Comparison of ENCODE assay signal across 8 mouse cellular contexts in the genomic region with DNA sequence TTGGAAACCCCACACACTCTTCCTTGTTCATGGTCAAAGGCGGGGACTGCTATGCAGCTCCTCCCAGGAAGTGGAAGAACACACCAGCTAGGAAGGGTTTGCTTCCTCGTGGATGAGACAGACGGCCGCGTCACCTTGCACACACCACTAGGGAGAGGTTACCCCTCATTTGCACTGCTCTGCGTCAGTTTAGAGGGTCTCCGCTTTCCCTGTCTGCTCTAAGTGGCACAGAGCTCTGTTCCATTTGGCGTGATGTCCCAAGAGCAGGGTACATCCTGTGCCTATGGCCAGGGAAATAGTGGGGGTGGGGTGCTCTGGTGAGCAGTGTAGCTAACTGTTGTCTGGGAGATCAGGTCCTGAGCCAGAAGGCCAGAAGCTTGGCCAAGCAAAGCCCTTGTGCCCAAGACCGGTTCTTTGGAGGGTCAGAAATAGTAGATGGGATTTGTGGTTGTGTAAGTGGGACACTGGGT. TPM values are rescaled to one million over a fixed set of nuclear protein-coding genes. Genes with fewer than 3 reads are reported as not detected.
DNase-seq lines count a peak whose midpoint lies in the region; ATAC-seq and TF ChIP-seq lines count a peak whose summit lies in the region.

No protein-coding gene starts in this region.

- TF ChIP-seq CTCF in ES-Bruce4 (IDR thresholded peaks at IDR 0.05; ENCODE audit: low read depth, low read length): no peak
- peak; percentile 21; the same call in 1 of the 2 replicates for TF ChIP-seq CTCF in olfactory bulb, adult 2 months (IDR thresholded peaks at IDR 0.05; ENCODE audit: insufficient read depth, low read depth, low read length)

- H3K9me3 ChIP-seq in ES-Bruce4 (replicated peaks; ENCODE audit: control insufficient read depth, insufficient read depth, low read length, poor library complexity, severe bottlenecking): no peaks in the 10 kb centered on the region
- no peaks in the 10 kb centered on the region for H3K9me3 ChIP-seq in forebrain, embryonic 16.5 days (ENCODE audit: control insufficient read depth, low read length)
- no peaks in the 10 kb centered on the region for H3K9me3 ChIP-seq in limb, embryonic 10.5 days (replicated peaks)

- H3K9ac ChIP-seq in ES-Bruce4 (ENCODE audit: low read depth, poor library complexity, severe bottlenecking): 0 out of 2 replicates have a peak overlapping the region, but pooled peaks have one; percentile 7
- 0 out of 2 replicates have a peak overlapping the region, but pooled peaks have one; percentile 29 for H3K9ac ChIP-seq in forebrain, embryonic 16.5 days (replicated peaks; ENCODE audit: low read depth, low read length)

- DNase-seq in gastrocnemius, postnatal 10 days: peak; percentile 5
- DNase-seq in gastrocnemius, adult 8-10 months (ENCODE audit: low spot score in 2 of 2): no peak
- DNase-seq in limb, embryonic 10.5 days (ENCODE audit: low spot score): no peak
- no peak for DNase-seq in adrenal gland, adult 8-10 months
- DNase-seq in left cerebral cortex, adult 18-20 months (ENCODE audit: low spot score in 2 of 2): no peak

- peaks cover 6% of the 10 kb centered on the region for H3K4me1 ChIP-seq in ES-Bruce4 (ENCODE audit: control insufficient read depth, insufficient read depth, low read length)
- H3K4me1 ChIP-seq in forebrain, embryonic 16.5 days (replicated peaks; ENCODE audit: control insufficient read depth, insufficient read depth, low read length): peaks cover 53% of the 10 kb centered on the region
- H3K4me1 ChIP-seq in limb, embryonic 10.5 days: peaks cover 50% of the 10 kb centered on the region
- peaks cover 49% of the 10 kb centered on the region for H3K4me1 ChIP-seq in olfactory bulb, adult 2 months (ENCODE audit: control insufficient read depth, insufficient read depth, low read length)

- H3K27ac ChIP-seq in ES-Bruce4 (ENCODE audit: insufficient read depth, low read length): peak overlapping the region; percentile 1; the same call in 1 of the 2 replicates
- no peak overlapping the region for H3K27ac ChIP-seq in forebrain, embryonic 16.5 days (ENCODE audit: low read length)
- H3K27ac ChIP-seq in limb, embryonic 10.5 days: peak overlapping the region; percentile 51
- H3K27ac ChIP-seq in olfactory bulb, adult 2 months (ENCODE audit: insufficient read depth, low read depth, low read length): peak overlapping the region; percentile 76

- no peak overlapping the region for H3K4me2 ChIP-seq in forebrain, embryonic 16.5 days (ENCODE audit: low read length)

- no peaks in the 10 kb centered on the region for H3K27me3 ChIP-seq in ES-Bruce4 (ENCODE audit: control insufficient read depth, insufficient read depth, low read length, poor library complexity, severe bottlenecking)
- no peaks in the 10 kb centered on the region for H3K27me3 ChIP-seq in forebrain, embryonic 16.5 days (replicated peaks; ENCODE audit: control insufficient read depth, insufficient read depth, low read length)
- H3K27me3 ChIP-seq in limb, embryonic 10.5 days (ENCODE audit: low read depth, poor library complexity, severe bottlenecking): no peaks in the 10 kb centered on the region

- no peaks in the 10 kb centered on the region for H3K36me3 ChIP-seq in ES-Bruce4 (ENCODE audit: control insufficient read depth, insufficient read depth, low read length, poor library complexity, severe bottlenecking)
- H3K36me3 ChIP-seq in forebrain, embryonic 16.5 days (ENCODE audit: control insufficient read depth, insufficient read depth): peaks cover 15% of the 10 kb centered on the region
- H3K36me3 ChIP-seq in limb, embryonic 10.5 days: peaks cover 26% of the 10 kb centered on the region

- no peak overlapping the region for H3K4me3 ChIP-seq in ES-Bruce4 (ENCODE audit: low read depth, low read length)
- H3K4me3 ChIP-seq in forebrain, embryonic 16.5 days (replicated peaks; ENCODE audit: low read length): no peak overlapping the region
- no peak overlapping the region for H3K4me3 ChIP-seq in limb, embryonic 10.5 days
- H3K4me3 ChIP-seq in olfactory bulb, adult 2 months (ENCODE audit: insufficient read depth, low read depth, low read length): no peak overlapping the region

- 77% methylated on average over 9 of the region's 9 CpGs for WGBS in forebrain, embryonic 16.5 days
- 77% methylated on average over 9 of the region's 9 CpGs for WGBS in limb, embryonic 10.5 days
- 45% methylated on average over 9 of the region's 9 CpGs for WGBS in olfactory bulb, adult 2 months

- no peak for TF ChIP-seq EP300 in ES-Bruce4 (IDR thresholded peaks at IDR 0.05; ENCODE audit: insufficient read depth, low read depth, low read length)

- no peak for ATAC-seq in forebrain, embryonic 16.5 days

- TF ChIP-seq POLR2A in ES-Bruce4 (IDR thresholded peaks at IDR 0.05; ENCODE audit: insufficient read depth, low read length): no peak
- TF ChIP-seq POLR2A in olfactory bulb, adult 2 months (IDR thresholded peaks at IDR 0.05; ENCODE audit: insufficient read depth, low read depth, low read length): no peak

RNA-seq across cellular contexts. Expression of gene Thra, which starts 13.7 kb away (rescaled TPM):
- 100 to 1,000 TPM; 149 to 169 TPM for total RNA-seq in gastrocnemius, postnatal 10 days (2021)
- 10 to 100 TPM; 67.5 to 81.5 (median 76.2) TPM for total RNA-seq in gastrocnemius, adult 8-10 months (2022)
- 20.7 and 24.6 TPM in 2 replicates for polyA plus RNA-seq in ES-Bruce4 (2011; ENCODE audit: insufficient read depth, insufficient read length, low read depth, missing spikeins)
- 177 and 182 TPM in 2 replicates for polyA plus RNA-seq in forebrain, embryonic 16.5 days (2015; fragmentation: Nextera tagmentation; extraction: Ambion mirVana)
- polyA plus RNA-seq in limb, embryonic 10.5 days (2016; fragmentation: Nextera tagmentation; extraction: Ambion mirVana): 6.3 and 11.6 TPM in 2 replicates
- 251 and 495 TPM in 2 replicates for polyA plus RNA-seq in olfactory bulb, adult 2 months (2012; ENCODE audit: insufficient read depth, insufficient read length, low replicate concordance, missing spikeins)
- total RNA-seq in adrenal gland, adult 8-10 months (2022): 100 to 1,000 TPM in 1 of 4 experiments, 10 to 100 TPM in 3; 67.1 to 111 (median 82.9) TPM
- 100 to 1,000 TPM; 708 to 832 TPM for total RNA-seq in left cerebral cortex, adult 18-20 months (2021)

RNA-seq across cellular contexts. Expression of gene Nr1d1, which starts 20.9 kb away (rescaled TPM):
- total RNA-seq in gastrocnemius, postnatal 10 days (2021): 10 to 100 TPM; 42.4 to 58.7 TPM
- 100 to 1,000 TPM in 2 of 4 experiments, 10 to 100 TPM in 2; 83.4 to 175 (median 99.4) TPM for total RNA-seq in gastrocnemius, adult 8-10 months (2022)
- polyA plus RNA-seq in ES-Bruce4 (2011; ENCODE audit: insufficient read depth, insufficient read length, low read depth, missing spikeins): 7.4 and 7.5 TPM in 2 replicates
- polyA plus RNA-seq in forebrain, embryonic 16.5 days (2015; fragmentation: Nextera tagmentation; extraction: Ambion mirVana): 3.8 and 4.0 TPM in 2 replicates
- 1.2 and 1.5 TPM in 2 replicates for polyA plus RNA-seq in limb, embryonic 10.5 days (2016; fragmentation: Nextera tagmentation; extraction: Ambion mirVana)
- not detected in 2 replicates for polyA plus RNA-seq in olfactory bulb, adult 2 months (2012; ENCODE audit: insufficient read depth, insufficient read length, low replicate concordance, missing spikeins)
- total RNA-seq in adrenal gland, adult 8-10 months (2022): 100 to 1,000 TPM; 140 to 286 (median 201) TPM
- 100 to 1,000 TPM in 1 of 2 experiments, 10 to 100 TPM in 1; 87.2 to 122 TPM for total RNA-seq in left cerebral cortex, adult 18-20 months (2021)

RNA-seq across cellular contexts. Expression of gene Med24, which starts 25.0 kb away (rescaled TPM):
- total RNA-seq in gastrocnemius, postnatal 10 days (2021): 10 to 100 TPM; 47.8 to 52.5 TPM
- 10 to 100 TPM; 42.2 to 48.4 (median 47.9) TPM for total RNA-seq in gastrocnemius, adult 8-10 months (2022)
- 83.5 and 85.8 TPM in 2 replicates for polyA plus RNA-seq in ES-Bruce4 (2011; ENCODE audit: insufficient read depth, insufficient read length, low read depth, missing spikeins)
- polyA plus RNA-seq in forebrain, embryonic 16.5 days (2015; fragmentation: Nextera tagmentation; extraction: Ambion mirVana): 88.8 and 93.7 TPM in 2 replicates
- polyA plus RNA-seq in limb, embryonic 10.5 days (2016; fragmentation: Nextera tagmentation; extraction: Ambion mirVana): 77.3 and 82.6 TPM in 2 replicates
- polyA plus RNA-seq in olfactory bulb, adult 2 months (2012; ENCODE audit: insufficient read depth, insufficient read length, low replicate concordance, missing spikeins): not detected in 2 replicates
- 10 to 100 TPM; 47.7 to 63.3 (median 55.7) TPM for total RNA-seq in adrenal gland, adult 8-10 months (2022)
- 100 to 1,000 TPM; 108 to 127 TPM for total RNA-seq in left cerebral cortex, adult 18-20 months (2021)

RNA-seq across cellular contexts. Expression of gene Msl1, which starts 41.1 kb away (rescaled TPM):
- total RNA-seq in gastrocnemius, postnatal 10 days (2021): 10 to 100 TPM; 62.6 to 74.1 TPM
- total RNA-seq in gastrocnemius, adult 8-10 months (2022): 10 to 100 TPM; 53.9 to 57.7 (median 55.8) TPM
- 68.7 and 69.1 TPM in 2 replicates for polyA plus RNA-seq in ES-Bruce4 (2011; ENCODE audit: insufficient read depth, insufficient read length, low read depth, missing spikeins)
- polyA plus RNA-seq in forebrain, embryonic 16.5 days (2015; fragmentation: Nextera tagmentation; extraction: Ambion mirVana): 27.7 and 32.0 TPM in 2 replicates
- 22.8 and 25.0 TPM in 2 replicates for polyA plus RNA-seq in limb, embryonic 10.5 days (2016; fragmentation: Nextera tagmentation; extraction: Ambion mirVana)
- polyA plus RNA-seq in olfactory bulb, adult 2 months (2012; ENCODE audit: insufficient read depth, insufficient read length, low replicate concordance, missing spikeins): 206 and 252 TPM in 2 replicates
- total RNA-seq in adrenal gland, adult 8-10 months (2022): 10 to 100 TPM; 93.5 to 98.5 (median 93.7) TPM
- 100 to 1,000 TPM; 182 to 185 TPM for total RNA-seq in left cerebral cortex, adult 18-20 months (2021)

RNA-seq across cellular contexts. Expression of gene Casc3, which starts 50.5 kb away (rescaled TPM):
- 10 to 100 TPM; 19.1 to 26.2 TPM for total RNA-seq in gastrocnemius, postnatal 10 days (2021)
- 10 to 100 TPM; 14.1 to 18.4 (median 15.2) TPM for total RNA-seq in gastrocnemius, adult 8-10 months (2022)
- 55.0 and 57.7 TPM in 2 replicates for polyA plus RNA-seq in ES-Bruce4 (2011; ENCODE audit: insufficient read depth, insufficient read length, low read depth, missing spikeins)
- 52.5 and 54.6 TPM in 2 replicates for polyA plus RNA-seq in forebrain, embryonic 16.5 days (2015; fragmentation: Nextera tagmentation; extraction: Ambion mirVana)
- 46.7 and 51.9 TPM in 2 replicates for polyA plus RNA-seq in limb, embryonic 10.5 days (2016; fragmentation: Nextera tagmentation; extraction: Ambion mirVana)
- polyA plus RNA-seq in olfactory bulb, adult 2 months (2012; ENCODE audit: insufficient read depth, insufficient read length, low replicate concordance, missing spikeins): not detected in 2 replicates
- 10 to 100 TPM; 34.3 to 47.2 (median 41.6) TPM for total RNA-seq in adrenal gland, adult 8-10 months (2022)
- total RNA-seq in left cerebral cortex, adult 18-20 months (2021): 10 to 100 TPM; 53.0 to 57.3 TPM

Comparison
In these comparisons a context has a peak if more than half of its experiments do, and no peak if none do; other contexts are left out.
1. RNA of gene Thra, which starts 13.7 kb away (total RNA-seq): 708 to 832 TPM in left cerebral cortex, adult 18-20 months; 149 to 169 TPM in gastrocnemius, postnatal 10 days, 67.1 to 111 TPM in adrenal gland, adult 8-10 months and 67.5 to 81.5 TPM in gastrocnemius, adult 8-10 months; every median in the first group is over 4 times any median in the second.